Mouse (Mus musculus) kidney, embryonic 16.5 days (tissue): ENCODE measurements around the gene Stat2. TPM values are rescaled to one million over a fixed set of nuclear protein-coding genes. Genes with fewer than 3 reads are reported as not detected.

ENCODE experiments used
- ATAC-seq: fragments of 200-750 bp; cut with Nextera tagmentation; 2 replicates; pipeline ENCODE4 v1.8.0; 2017; ENCODE audit warnings: moderate TSS enrichment; ENCODE audit not compliant: low FRiP score, low TSS enrichment
- H3K27ac ChIP-seq: fragments of 300-500 bp; sonication (generic); 2 replicates; pipeline ENCODE4 v1.5.1; 2014; ENCODE audit warnings: low read length
- H3K27me3 ChIP-seq: fragments of 300-500 bp; sonication (generic); 2 replicates; pipeline ENCODE4 v1.6.1; 2014; ENCODE audit warnings: low read length, control low read depth, mixed read lengths; ENCODE audit not compliant: insufficient read depth
- H3K36me3 ChIP-seq: fragments of 300-500 bp; sonication (generic); 2 replicates; pipeline ENCODE4 v1.6.1; 2014; ENCODE audit warnings: low read length, control low read depth, mixed read lengths; ENCODE audit not compliant: insufficient read depth
- H3K4me1 ChIP-seq: fragments of 300-500 bp; sonication (generic); 2 replicates; pipeline ENCODE4 v1.6.1; 2014; ENCODE audit warnings: low read length, control low read depth, mixed read lengths; ENCODE audit not compliant: insufficient read depth
- H3K4me2 ChIP-seq: fragments of 300-500 bp; sonication (generic); replicated peaks from 2 replicates; pipeline ENCODE4 v1.6.1; 2014; ENCODE audit warnings: low read depth, low read length
- H3K4me3 ChIP-seq: fragments of 300-500 bp; sonication (generic); 2 replicates; pipeline ENCODE4 v1.5.1; 2014; ENCODE audit warnings: mild to moderate bottlenecking, low read length
- H3K9ac ChIP-seq: fragments of 300-500 bp; sonication (generic); replicated peaks from 2 replicates; pipeline ENCODE4 v1.6.1; 2014; ENCODE audit warnings: low read length
- H3K9me3 ChIP-seq: fragments of 300-500 bp; sonication (generic); 2 replicates; pipeline ENCODE4 v1.6.1; 2016; ENCODE audit warnings: low read length, control low read depth
- WGBS: fragments of 180-500 bp; shearing (Covaris S2); extraction: QIAGEN DNeasy Blood & Tissue Kit; methylation state at CpG from one replicate; pipeline ENCODE4 v1.1.7; 2014; 5-methylcytosine and 5-hydroxymethylcytosine counted together
- polyA plus RNA-seq: library from polyadenylated mRNA; unstranded; fragments of >200 nt; fragmentation: Nextera tagmentation; extraction: Ambion mirVana; gene quantifications from 2 replicates; pipeline ENCODE4 v1.2.1, GENCODE M21; 2015

The Stat2 gene
- polyA plus RNA-seq, 1 experiment from 2014 or later: 12.9 TPM

GRCm38 (mm10) chr10:128303126-128304021 lies 33.0 kb downstream of the Stat2 start, which contains the start of gene Pan2:
Gene Pan2 (plus strand): TSS chr10:128303335.
- Histone ChIP-seq H3K9ac (peak within 1 kb of the TSS; percentile 91), H3K4me3 (peak within 1 kb of the TSS; percentile 69), H3K27me3 (no peaks in the 10 kb centered on the region), H3K4me2 (peak within 1 kb of the TSS; percentile 76), H3K36me3 (peaks cover 10% of the 10 kb centered on the region; the same call in 1 of the 2 replicates), H3K9me3 (no peaks in the 10 kb centered on the region), H3K4me1 (peaks cover 16% of the 10 kb centered on the region), H3K27ac (peak within 1 kb of the TSS; percentile 96)
- peak; percentile 99 for ATAC-seq
- WGBS: 1% methylated on average over 37 of the region's 37 CpGs

- 81% methylated on average over 7 of the region's 7 CpGs for WGBS
- Histone ChIP-seq H3K4me1 (no peaks in the 10 kb centered on the region; the same call in 1 of the 2 replicates), H3K27ac (no peak overlapping the region), H3K9ac (no peak overlapping the region), H3K9me3 (no peaks in the 10 kb centered on the region), H3K4me2 (no peak overlapping the region), H3K36me3 (peaks cover 57% of the 10 kb centered on the region), H3K4me3 (no peak overlapping the region), H3K27me3 (no peaks in the 10 kb centered on the region)
- no peak for ATAC-seq
These were observed 39.3 kb downstream of the Stat2 start for GRCm38 (mm10) chr10:128309654-128310053.

GRCm38 (mm10) chr10:128310177-128310576 lies 39.8 kb downstream of the Stat2 start:
- Histone ChIP-seq H3K36me3 (peaks cover 63% of the 10 kb centered on the region), H3K4me2 (no peak overlapping the region), H3K9me3 (no peaks in the 10 kb centered on the region), H3K9ac (no peak overlapping the region), H3K4me3 (no peak overlapping the region), H3K4me1 (no peaks in the 10 kb centered on the region; the same call in 1 of the 2 replicates), H3K27me3 (no peaks in the 10 kb centered on the region), H3K27ac (no peak overlapping the region)
- ATAC-seq: peak; percentile 23; the same call in 1 of the 2 replicates
- WGBS: 60% methylated on average over 11 of the region's 11 CpGs

GRCm38 (mm10) chr10:128310902-128311301 lies 40.5 kb downstream of the Stat2 start:
- H3K9ac ChIP-seq: no peak overlapping the region
- H3K4me3 ChIP-seq: no peak overlapping the region
- no peaks in the 10 kb centered on the region for H3K9me3 ChIP-seq
- 78% methylated on average over 4 of the region's 4 CpGs for WGBS
- no peak overlapping the region for H3K27ac ChIP-seq
- H3K36me3 ChIP-seq: peaks cover 69% of the 10 kb centered on the region
- no peaks in the 10 kb centered on the region; the same call in 1 of the 2 replicates for H3K4me1 ChIP-seq
- no peak overlapping the region for H3K4me2 ChIP-seq
- ATAC-seq: no peak
- no peaks in the 10 kb centered on the region for H3K27me3 ChIP-seq

GRCm38 (mm10) chr10:128315578-128315977 lies 45.2 kb downstream of the Stat2 start:
- Histone ChIP-seq H3K4me3 (no peak overlapping the region), H3K9ac (no peak overlapping the region), H3K27me3 (no peaks in the 10 kb centered on the region), H3K9me3 (no peaks in the 10 kb centered on the region), H3K4me2 (no peak overlapping the region), H3K36me3 (peaks cover 81% of the 10 kb centered on the region), H3K27ac (no peak overlapping the region), H3K4me1 (no peaks in the 10 kb centered on the region)
- WGBS: 92% methylated on average over 8 of the region's 8 CpGs
- ATAC-seq: no peak

GRCm38 (mm10) chr10:128321641-128322040 lies 51.3 kb downstream of the Stat2 start:
- WGBS: 60% methylated on average over 12 of the region's 12 CpGs
- ATAC-seq: peak; percentile 28; the same call in 1 of the 2 replicates
- no peaks in the 10 kb centered on the region for H3K27me3 ChIP-seq
- H3K4me3 ChIP-seq: peak overlapping the region; percentile 81
- peak overlapping the region; percentile 98 for H3K9ac ChIP-seq
- H3K9me3 ChIP-seq: no peaks in the 10 kb centered on the region
- peaks cover 54% of the 10 kb centered on the region for H3K36me3 ChIP-seq
- peak overlapping the region; percentile 91 for H3K4me2 ChIP-seq
- H3K4me1 ChIP-seq: peaks cover 18% of the 10 kb centered on the region
- H3K27ac ChIP-seq: peak overlapping the region; percentile 74; the same call in 1 of the 2 replicates

GRCm38 (mm10) chr10:128322141-128323108 lies 52.1 kb downstream of the Stat2 start, which contains the start of gene Cnpy2:
Gene Cnpy2 (plus strand): TSS chr10:128322459.
- peak; percentile 97 for ATAC-seq

GRCm38 (mm10) chr10:128323516-128323915 lies 53.2 kb downstream of the Stat2 start:
- Histone ChIP-seq H3K4me3 (peak overlapping the region; percentile 81), H3K27me3 (no peaks in the 10 kb centered on the region), H3K4me2 (peak overlapping the region; percentile 91), H3K4me1 (peaks cover 18% of the 10 kb centered on the region), H3K36me3 (peaks cover 56% of the 10 kb centered on the region), H3K27ac (peak overlapping the region; percentile 98), H3K9me3 (no peaks in the 10 kb centered on the region), H3K9ac (peak overlapping the region; percentile 98)
- ATAC-seq: no peak
- WGBS: 54% methylated on average over 8 of the region's 8 CpGs

More at GRCm38 (mm10) chr10:128322141-128323108, 52.1 kb downstream of the Stat2 start, which contains the start of gene Cnpy2:
- Histone ChIP-seq H3K36me3 (peaks cover 56% of the 10 kb centered on the region), H3K4me3 (peak within 1 kb of the TSS; percentile 81), H3K27me3 (no peaks in the 10 kb centered on the region), H3K27ac (peak within 1 kb of the TSS; percentile 98), H3K9ac (peak within 1 kb of the TSS; percentile 98), H3K9me3 (no peaks in the 10 kb centered on the region), H3K4me1 (peaks cover 18% of the 10 kb centered on the region), H3K4me2 (peak within 1 kb of the TSS; percentile 91)
- under 1% methylated on average over 40 of the region's 40 CpGs for WGBS

GRCm38 (mm10) chr10:128326825-128327224 lies 56.5 kb downstream of the Stat2 start:
- ATAC-seq: no peak
- peaks cover 37% of the 10 kb centered on the region for H3K36me3 ChIP-seq
- H3K9ac ChIP-seq: no peak overlapping the region
- H3K27ac ChIP-seq: no peak overlapping the region
- WGBS: 94% methylated on average over 8 of the region's 8 CpGs
- H3K9me3 ChIP-seq: no peaks in the 10 kb centered on the region
- H3K4me1 ChIP-seq: peaks cover 13% of the 10 kb centered on the region; the same call in 1 of the 2 replicates
- no peaks in the 10 kb centered on the region for H3K27me3 ChIP-seq
- H3K4me2 ChIP-seq: no peak overlapping the region
- no peak overlapping the region for H3K4me3 ChIP-seq
